Mouse (Mus musculus): ENCODE measurements at regions not wholly inside any gene's neighbourhood (a gene's known extent, or its start where the extent isn't known, plus 50 kb on each side); places are given as distances from the start of the nearest gene placed in this dataset.

- no peak for DNase-seq
Measured at GRCm38 (mm10) chr10:43750401-43750800, 151.1 kb downstream of the Qrsl1 start.

GRCm38 (mm10) chr10:43750854-43751253 lies 150.7 kb downstream of the Qrsl1 start:
- DNase-seq: no peak

- DNase-seq: peak; percentile 16
Measured at GRCm38 (mm10) chr10:43751881-43752675, 149.5 kb downstream of the Qrsl1 start.

- DNase-seq: no peak
Measured at GRCm38 (mm10) chr10:43756881-43757565, 144.5 kb downstream of the Qrsl1 start.

- no peak for DNase-seq
Measured at GRCm38 (mm10) chr10:43758124-43759025, 143.2 kb downstream of the Qrsl1 start.

GRCm38 (mm10) chr10:43759186-43759905 lies 142.2 kb downstream of the Qrsl1 start:
- no peak for DNase-seq

GRCm38 (mm10) chr10:43759906-43760281 lies 141.7 kb downstream of the Qrsl1 start:
- no peak for DNase-seq

- DNase-seq: no peak
Measured at GRCm38 (mm10) chr10:43761979-43762570, 139.5 kb downstream of the Qrsl1 start.

- DNase-seq: no peak
Measured at GRCm38 (mm10) chr10:43764581-43764980, 137.0 kb downstream of the Qrsl1 start.

GRCm38 (mm10) chr10:43765275-43765674 lies 136.3 kb downstream of the Qrsl1 start:
- DNase-seq: no peak

- DNase-seq: no peak
Measured at GRCm38 (mm10) chr10:43765829-43766486, 135.6 kb downstream of the Qrsl1 start.

GRCm38 (mm10) chr10:43767961-43768726 lies 133.4 kb downstream of the Qrsl1 start:
- no peak for DNase-seq

GRCm38 (mm10) chr10:43769026-43769425 lies 132.5 kb downstream of the Qrsl1 start:
- DNase-seq: no peak

GRCm38 (mm10) chr10:43775807-43776206 lies 125.7 kb downstream of the Qrsl1 start:
- no peak for DNase-seq

- DNase-seq: no peak
Measured at GRCm38 (mm10) chr10:43777612-43778600, 123.6 kb downstream of the Qrsl1 start.

- no peak for DNase-seq
Measured at GRCm38 (mm10) chr10:43780571-43780970, 121.0 kb downstream of the Qrsl1 start.

GRCm38 (mm10) chr10:43783304-43783703 lies 118.2 kb downstream of the Qrsl1 start:
- DNase-seq: no peak

- no peak for DNase-seq
Measured at GRCm38 (mm10) chr10:43790780-43791179, 110.8 kb downstream of the Qrsl1 start.

GRCm38 (mm10) chr10:43791525-43792021 lies 110.0 kb downstream of the Qrsl1 start:
- no peak for DNase-seq
